Mouse (Mus musculus) embryonic facial prominence, embryonic 10.5 days (tissue): ENCODE results near the gene Gm42372. TPM values are rescaled to one million over a fixed set of nuclear protein-coding genes. Genes with fewer than 3 reads are reported as not detected.

ENCODE experiments used
- DNase-seq: peaks from one replicate; pipeline ENCODE4 v3.0.0-alpha.2; 2017; ENCODE audit warnings: low spot score
- H3K27ac ChIP-seq: fragments of 300-500 bp; sonication (generic); replicated peaks from 2 replicates; pipeline ENCODE4 v1.5.1; 2016; ENCODE audit warnings: mild to moderate bottlenecking
- H3K27me3 ChIP-seq: fragments of 300-500 bp; sonication (generic); replicated peaks from 2 replicates; pipeline ENCODE4 v1.6.1; 2016; ENCODE audit warnings: low read depth, mild to moderate bottlenecking; ENCODE audit not compliant: poor library complexity, severe bottlenecking
- H3K36me3 ChIP-seq: fragments of 300-500 bp; sonication (generic); replicated peaks from 2 replicates; pipeline ENCODE4 v1.6.1; 2016; ENCODE audit warnings: mild to moderate bottlenecking, moderate library complexity
- H3K4me1 ChIP-seq: fragments of 300-500 bp; sonication (generic); 2 replicates; pipeline ENCODE4 v1.6.1; 2016
- H3K4me3 ChIP-seq: fragments of 300-500 bp; sonication (generic); 2 replicates; pipeline ENCODE4 v1.5.1; 2016; ENCODE audit warnings: mild to moderate bottlenecking, moderate library complexity
- H3K9me3 ChIP-seq: fragments of 300-500 bp; sonication (generic); 2 replicates; pipeline ENCODE4 v1.6.1; 2016; ENCODE audit warnings: mild to moderate bottlenecking
- WGBS: fragments of 180-500 bp; shearing (Covaris S2); methylation state at CpG from one replicate; pipeline ENCODE4 v1.1.7; 2016; 5-methylcytosine and 5-hydroxymethylcytosine counted together
- polyA plus RNA-seq: library from polyadenylated mRNA; unstranded; fragments of >200 nt; fragmentation: Nextera tagmentation; extraction: Ambion mirVana; gene quantifications from 2 replicates; pipeline ENCODE4 v1.2.1, GENCODE M21; 2016

Gm42372 gene
- polyA plus RNA-seq, 1 experiment from 2014 or later = 0.86 TPM

DNA sequence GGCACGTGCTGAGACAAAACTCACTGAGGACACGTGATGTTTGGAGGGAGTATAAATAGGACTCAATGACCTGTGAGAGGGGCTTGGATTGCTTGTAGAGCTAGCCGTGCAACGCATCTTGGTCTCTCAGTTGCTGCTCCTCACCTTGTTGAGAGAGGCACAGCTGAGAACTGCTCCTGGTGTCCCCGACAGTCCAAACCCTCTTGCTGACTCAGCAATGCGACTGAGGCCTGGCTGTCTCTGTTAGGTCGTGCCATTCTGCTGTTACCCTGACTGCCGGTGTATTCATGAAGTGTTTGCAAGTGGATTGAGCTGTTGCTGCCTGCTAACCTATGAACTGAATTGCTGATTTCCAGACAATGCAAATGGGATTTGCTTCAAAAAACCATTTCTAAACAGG, 6.6 kb upstream of the Gm42372 start:
- H3K9me3 ChIP-seq = no peaks in the 10 kb centered on the region
- no peak overlapping the region for H3K4me3 ChIP-seq
- H3K27ac ChIP-seq = no peak overlapping the region
- peaks cover 14% of the 10 kb centered on the region for H3K4me1 ChIP-seq
- 68% methylated on average over 8 of the region's 8 CpGs for WGBS
- no peaks in the 10 kb centered on the region for H3K27me3 ChIP-seq
- DNase-seq = no peak
- no peaks in the 10 kb centered on the region for H3K36me3 ChIP-seq

DNA sequence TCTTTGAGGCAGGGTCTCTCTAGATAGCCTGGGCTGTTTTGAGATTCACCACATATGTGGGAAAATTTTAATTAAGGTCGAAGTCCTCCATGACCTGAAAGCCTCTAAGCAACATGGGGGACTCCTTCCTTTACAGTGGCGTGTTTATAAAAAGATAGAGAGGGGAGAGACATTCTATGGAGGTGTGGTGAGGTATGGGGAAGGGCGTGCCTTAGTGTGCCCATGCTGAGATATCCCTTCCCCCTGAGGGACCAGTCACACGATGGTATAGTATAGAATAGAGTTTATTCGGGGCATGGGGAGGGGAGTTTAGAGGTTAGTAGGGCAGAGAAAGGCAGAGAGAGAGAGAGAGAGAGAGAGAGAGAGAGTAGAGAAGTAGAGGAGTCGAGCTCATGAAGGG, 4.7 kb upstream of the Gm42372 start:
- Histone ChIP-seq H3K9me3 (no peaks in the 10 kb centered on the region), H3K36me3 (no peaks in the 10 kb centered on the region), H3K27me3 (no peaks in the 10 kb centered on the region), H3K27ac (no peak overlapping the region), H3K4me3 (no peak overlapping the region), H3K4me1 (peaks cover 30% of the 10 kb centered on the region)
- 75% methylated on average over 6 of the region's 6 CpGs for WGBS
- no peak for DNase-seq

DNA sequence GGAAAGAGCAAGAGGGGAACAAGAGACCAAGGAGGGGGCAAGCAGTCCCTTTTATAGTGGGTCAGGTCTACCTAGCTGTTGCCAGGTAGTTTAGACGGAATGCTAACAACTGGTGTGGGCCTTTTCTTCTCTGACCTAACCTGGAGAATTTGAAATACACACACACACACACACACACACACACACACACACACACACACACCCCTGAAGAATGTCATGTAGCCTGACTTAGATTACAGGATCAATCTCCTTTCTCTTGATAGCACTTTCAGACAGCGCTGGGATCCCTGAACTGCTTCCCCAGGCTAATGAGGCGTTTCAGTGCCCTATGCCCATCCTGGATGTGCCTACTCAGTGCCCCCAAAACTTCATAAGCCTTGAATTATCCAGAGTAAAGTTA, 4.3 kb upstream of the Gm42372 start:
- WGBS = 94% methylated on average over 3 of the region's 3 CpGs
- Histone ChIP-seq H3K9me3 (no peaks in the 10 kb centered on the region), H3K27ac (no peak overlapping the region), H3K4me1 (peaks cover 34% of the 10 kb centered on the region), H3K27me3 (no peaks in the 10 kb centered on the region), H3K36me3 (no peaks in the 10 kb centered on the region), H3K4me3 (no peak overlapping the region)
- no peak for DNase-seq

DNA sequence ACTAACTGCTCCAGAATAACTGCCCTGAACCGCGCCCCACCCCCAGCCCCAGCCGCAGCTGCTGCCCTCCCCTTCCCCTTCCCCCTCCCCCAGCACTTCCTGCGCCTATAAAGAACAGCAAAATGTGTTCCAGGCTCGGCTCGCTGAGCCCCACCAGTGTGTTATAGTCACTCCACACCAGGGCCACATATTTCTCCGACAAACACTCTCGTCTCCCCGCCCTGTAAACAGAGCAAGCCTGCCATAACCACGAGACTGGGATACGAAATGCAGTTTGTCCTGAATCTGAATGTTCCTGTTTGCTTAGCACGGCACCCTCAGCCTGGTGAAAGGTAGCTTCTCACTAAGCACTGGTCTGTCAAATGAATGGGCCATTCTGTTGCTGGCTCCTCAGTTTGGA, 2.5 kb upstream of the Gm42372 start:
- Histone ChIP-seq H3K36me3 (no peaks in the 10 kb centered on the region), H3K4me1 (peaks cover 42% of the 10 kb centered on the region), H3K9me3 (no peaks in the 10 kb centered on the region), H3K27me3 (no peaks in the 10 kb centered on the region), H3K27ac (peak overlapping the region; percentile 88), H3K4me3 (peak overlapping the region; percentile 47)
- 7% methylated on average over 12 of the region's 12 CpGs for WGBS
- DNase-seq = peak; percentile 79

DNA sequence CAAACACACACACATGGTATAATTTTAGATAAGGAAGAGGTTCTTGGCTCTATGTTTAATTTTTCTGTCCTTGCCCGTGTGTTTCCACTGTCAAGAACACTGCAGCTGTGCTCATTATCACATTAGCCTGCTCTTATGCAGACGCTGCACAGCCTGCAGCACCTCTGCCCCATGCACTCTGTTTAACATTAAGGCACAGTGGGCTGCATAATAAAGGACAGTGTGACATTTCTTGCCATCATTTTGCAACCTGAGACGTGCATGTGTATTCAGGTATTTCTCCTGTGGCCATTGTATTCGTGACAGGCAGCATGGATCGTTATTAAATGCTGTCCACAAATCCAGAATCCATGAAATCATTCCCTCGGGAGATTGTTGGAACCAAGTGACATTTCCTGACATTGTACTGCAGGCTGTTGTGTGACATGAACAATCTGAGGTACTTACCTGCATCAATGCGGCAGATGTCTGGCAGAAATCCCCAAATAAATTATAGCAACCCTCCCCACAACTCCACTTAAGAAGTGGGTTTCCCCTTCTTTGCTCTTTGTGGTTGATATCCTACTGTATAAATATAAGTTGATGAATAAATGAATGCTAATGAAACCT, 4.8 kb downstream of the Gm42372 start:
- WGBS = 60% methylated on average over 7 of the region's 7 CpGs
- Histone ChIP-seq H3K36me3 (no peaks in the 10 kb centered on the region), H3K4me1 (peaks cover 63% of the 10 kb centered on the region), H3K9me3 (0 out of 2 replicates have a peak, but pooled peaks cover 4% of the 10 kb centered on the region), H3K27ac (peak overlapping the region; percentile 44), H3K27me3 (no peaks in the 10 kb centered on the region), H3K4me3 (no peak overlapping the region)
- DNase-seq = no peak

DNA sequence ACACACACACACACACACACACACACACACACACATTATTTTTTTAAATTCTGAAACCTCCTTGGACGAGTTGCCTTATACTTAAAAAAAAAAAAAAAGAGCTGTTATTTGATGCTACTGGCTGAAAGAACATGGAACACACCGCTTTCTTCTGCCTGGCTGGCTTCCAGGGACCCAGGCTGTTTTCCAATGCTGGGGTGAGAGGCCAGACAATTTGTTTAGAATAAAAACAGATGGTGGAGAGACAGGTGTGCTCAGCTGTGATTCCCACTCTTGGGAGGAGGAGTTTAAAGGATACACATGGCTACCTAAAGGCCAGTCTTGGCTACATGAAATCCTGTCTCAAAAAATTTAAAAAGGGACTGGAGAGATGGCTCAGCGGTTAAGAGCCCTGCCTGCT, 5.5 kb downstream of the Gm42372 start:
- Histone ChIP-seq H3K4me3 (no peak overlapping the region), H3K9me3 (0 out of 2 replicates have a peak, but pooled peaks cover 4% of the 10 kb centered on the region), H3K27ac (no peak overlapping the region; the same call in 1 of the 2 replicates), H3K36me3 (no peaks in the 10 kb centered on the region), H3K4me1 (peaks cover 59% of the 10 kb centered on the region), H3K27me3 (no peaks in the 10 kb centered on the region)
- peak; percentile 49 for DNase-seq
- 53% methylated on average over 3 of the region's 3 CpGs for WGBS

DNA sequence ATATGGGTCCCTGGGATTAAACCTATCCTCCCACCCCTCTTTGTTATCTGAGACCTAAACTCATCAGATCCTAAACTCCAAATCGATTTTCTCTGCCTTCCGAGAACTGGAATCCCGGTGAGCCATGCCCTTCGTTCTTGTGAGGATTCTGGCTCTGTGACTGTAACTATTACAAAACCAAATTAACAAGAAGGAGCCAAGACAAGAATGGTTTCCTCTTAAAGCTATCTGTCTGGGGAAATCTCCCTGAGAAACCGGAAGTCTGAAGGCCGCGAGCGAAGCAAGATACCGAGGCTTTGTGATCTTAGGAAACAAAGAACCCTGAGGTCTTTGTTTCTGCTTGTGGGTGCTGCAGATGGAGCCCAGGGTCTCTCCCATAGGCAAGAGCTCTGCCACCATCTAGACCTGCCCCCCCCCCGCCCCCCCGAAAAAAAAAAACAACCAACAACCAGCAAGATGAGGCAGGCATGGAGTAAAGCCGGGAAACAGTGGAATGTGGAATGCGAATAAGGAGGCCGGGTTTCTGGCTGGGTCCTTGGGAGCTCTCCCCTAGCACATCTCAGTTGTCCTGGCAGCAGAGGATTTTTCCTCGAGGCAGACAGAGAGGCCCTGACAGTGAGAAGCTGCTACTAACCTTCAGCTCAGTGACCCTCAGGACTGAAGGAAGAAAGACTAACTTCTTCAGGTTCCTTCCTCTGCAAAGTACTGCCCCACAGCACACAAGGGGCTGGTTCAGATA, 7.3 kb downstream of the Gm42372 start:
- Histone ChIP-seq H3K27me3 (no peaks in the 10 kb centered on the region), H3K9me3 (0 out of 2 replicates have a peak, but pooled peaks cover 4% of the 10 kb centered on the region), H3K4me3 (peak overlapping the region; percentile 16; the same call in 1 of the 2 replicates), H3K4me1 (peaks cover 63% of the 10 kb centered on the region), H3K36me3 (peaks cover 4% of the 10 kb centered on the region), H3K27ac (peak overlapping the region; percentile 85)
- 32% methylated on average over 15 of the region's 15 CpGs for WGBS
- peak; percentile 41 for DNase-seq

DNA sequence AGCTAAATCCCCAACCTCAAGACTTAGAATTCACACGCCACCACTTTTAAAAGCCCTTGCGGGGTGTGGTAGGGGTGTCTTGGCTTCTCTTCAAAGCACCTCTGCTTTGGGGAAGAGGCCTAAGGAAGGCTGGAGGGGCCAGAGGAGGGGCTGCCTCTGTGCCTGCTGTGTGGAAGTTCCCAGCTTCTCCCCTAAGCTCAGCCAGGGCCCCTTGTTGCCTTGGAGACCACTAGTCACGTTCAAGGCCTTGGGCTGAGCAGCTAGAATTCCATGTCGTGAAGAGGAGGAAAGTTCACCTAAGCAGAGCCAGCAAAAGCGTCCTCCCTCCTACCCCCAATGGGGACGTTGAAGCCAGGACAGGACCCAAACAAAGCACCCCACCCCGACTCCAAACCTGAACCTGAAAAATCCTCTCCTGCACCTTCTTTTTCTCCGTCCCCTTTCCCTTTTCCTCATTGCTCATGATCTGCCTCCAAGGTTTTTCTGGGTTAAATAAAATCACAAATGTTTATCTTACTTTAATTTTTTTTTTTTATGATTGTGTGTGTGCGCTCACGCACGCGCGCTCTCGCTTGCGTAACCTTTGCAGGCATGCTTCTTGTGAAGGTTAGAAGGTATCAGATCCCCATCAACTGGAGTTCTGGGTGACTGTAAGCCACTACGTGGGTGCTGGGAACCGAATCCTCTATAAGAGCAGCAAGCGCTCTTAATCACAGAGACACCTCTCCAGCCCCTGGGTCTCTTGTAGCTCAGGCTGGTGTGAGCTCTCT, 9.0 kb downstream of the Gm42372 start:
- 61% methylated on average over 18 of the region's 18 CpGs for WGBS
- peak; percentile 86 for DNase-seq
- H3K27ac ChIP-seq = peak overlapping the region; percentile 88
- peaks cover 21% of the 10 kb centered on the region for H3K36me3 ChIP-seq
- no peaks in the 10 kb centered on the region for H3K27me3 ChIP-seq
- H3K9me3 ChIP-seq = 0 out of 2 replicates have a peak, but pooled peaks cover 4% of the 10 kb centered on the region
- H3K4me3 ChIP-seq = peak overlapping the region; percentile 37
- peaks cover 79% of the 10 kb centered on the region for H3K4me1 ChIP-seq

DNA sequence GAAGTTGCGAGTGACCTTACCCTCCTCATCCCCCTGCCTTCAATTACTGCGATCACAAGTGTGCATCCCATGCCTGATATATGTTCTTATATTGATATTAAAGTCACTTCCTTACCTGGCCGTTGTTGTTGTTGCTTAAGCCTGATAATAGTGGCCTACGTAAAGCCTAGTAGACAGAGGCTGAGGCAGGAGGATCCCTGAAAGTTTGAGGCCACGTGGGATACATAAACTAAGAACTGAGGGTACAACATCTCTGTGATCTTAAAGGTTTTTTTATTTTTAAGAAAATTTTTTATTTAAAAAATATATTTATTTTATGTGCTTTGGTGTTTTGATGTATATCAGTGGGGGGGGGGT, 9.5 kb downstream of the Gm42372 start, which contains the start of gene Ccdc8:
Gene Ccdc8 (plus strand): TSS at position 258 of the 357 bp plus-strand sequence.
- no peaks in the 10 kb centered on the region for H3K27me3 ChIP-seq
- peak within 1 kb of the TSS; percentile 72 for H3K4me3 ChIP-seq
- 94% methylated on average over 5 of the region's 5 CpGs for WGBS
- peaks cover 78% of the 10 kb centered on the region for H3K4me1 ChIP-seq
- peak within 1 kb of the TSS; percentile 92 for H3K27ac ChIP-seq
- DNase-seq = no peak
- 0 out of 2 replicates have a peak, but pooled peaks cover 4% of the 10 kb centered on the region for H3K9me3 ChIP-seq
- peaks cover 27% of the 10 kb centered on the region for H3K36me3 ChIP-seq

DNA sequence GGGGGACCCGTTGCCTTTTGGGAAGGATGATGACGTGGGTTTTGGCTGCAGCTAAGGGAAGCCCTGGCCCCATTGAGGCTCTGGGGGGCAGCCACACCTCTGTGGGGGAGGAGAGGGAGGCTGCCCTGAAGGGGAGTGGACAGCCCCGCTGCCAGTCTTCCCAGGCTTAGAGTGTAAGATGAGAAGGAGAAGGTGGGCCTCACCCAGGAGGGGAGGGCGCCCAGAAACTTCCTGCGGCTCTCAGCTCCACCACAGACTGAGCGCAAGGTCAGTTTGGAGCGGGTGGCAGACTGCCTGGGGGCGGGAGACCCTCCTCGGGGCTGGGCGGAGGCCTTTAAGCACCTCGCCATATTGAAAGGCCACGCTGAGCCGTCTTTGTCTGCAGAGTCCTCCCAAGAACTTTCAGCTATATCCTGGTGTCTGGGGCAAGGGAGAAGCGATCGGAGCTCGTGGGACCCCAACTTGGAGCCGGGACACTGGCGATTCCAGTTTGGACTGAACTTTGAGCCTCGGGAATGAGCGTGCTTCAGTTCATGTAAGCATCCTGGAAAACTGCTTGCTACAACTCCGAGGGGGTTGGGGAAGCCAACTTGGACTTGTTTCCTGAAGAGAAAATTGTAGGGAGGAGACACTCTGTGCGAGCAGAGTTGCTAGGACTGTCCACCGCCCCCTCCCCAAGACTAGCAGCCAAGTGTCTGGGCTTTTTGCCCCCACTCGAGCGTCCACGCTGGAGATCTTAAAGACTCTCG, 10.9 kb downstream of the Gm42372 start:
- WGBS = under 1% methylated on average over 27 of the region's 27 CpGs
- Histone ChIP-seq H3K4me1 (peaks cover 69% of the 10 kb centered on the region), H3K36me3 (peaks cover 41% of the 10 kb centered on the region), H3K27me3 (no peaks in the 10 kb centered on the region), H3K4me3 (peak overlapping the region; percentile 72), H3K27ac (peak overlapping the region; percentile 92), H3K9me3 (0 out of 2 replicates have a peak, but pooled peaks cover 4% of the 10 kb centered on the region)
- DNase-seq = peak; percentile 93

DNA sequence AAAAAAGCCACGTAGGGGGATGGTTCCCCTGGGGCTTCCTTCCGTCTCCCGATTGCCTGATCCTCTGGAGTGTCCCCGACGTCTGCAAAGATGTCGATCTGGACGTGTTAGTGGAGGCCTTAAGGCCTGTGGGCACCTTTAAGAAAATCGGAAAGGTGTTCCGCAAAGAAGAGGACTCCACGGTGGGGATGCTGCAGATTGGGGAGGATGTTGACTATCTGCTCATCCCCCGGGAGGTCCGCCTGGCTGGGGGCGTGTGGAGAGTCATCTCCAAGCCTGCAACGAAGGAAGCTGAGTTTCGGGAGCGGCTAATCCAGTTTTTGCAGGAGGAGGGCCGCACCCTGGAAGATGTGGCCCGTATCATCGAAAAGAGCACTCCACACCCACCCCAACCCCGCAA, 11.5 kb downstream of the Gm42372 start:
- Histone ChIP-seq H3K4me1 (peaks cover 69% of the 10 kb centered on the region), H3K4me3 (peak overlapping the region; percentile 72), H3K9me3 (0 out of 2 replicates have a peak, but pooled peaks cover 3% of the 10 kb centered on the region), H3K27ac (peak overlapping the region; percentile 92), H3K27me3 (no peaks in the 10 kb centered on the region), H3K36me3 (peaks cover 45% of the 10 kb centered on the region)
- 9% methylated on average over 20 of the region's 20 CpGs for WGBS
- no peak for DNase-seq

DNA sequence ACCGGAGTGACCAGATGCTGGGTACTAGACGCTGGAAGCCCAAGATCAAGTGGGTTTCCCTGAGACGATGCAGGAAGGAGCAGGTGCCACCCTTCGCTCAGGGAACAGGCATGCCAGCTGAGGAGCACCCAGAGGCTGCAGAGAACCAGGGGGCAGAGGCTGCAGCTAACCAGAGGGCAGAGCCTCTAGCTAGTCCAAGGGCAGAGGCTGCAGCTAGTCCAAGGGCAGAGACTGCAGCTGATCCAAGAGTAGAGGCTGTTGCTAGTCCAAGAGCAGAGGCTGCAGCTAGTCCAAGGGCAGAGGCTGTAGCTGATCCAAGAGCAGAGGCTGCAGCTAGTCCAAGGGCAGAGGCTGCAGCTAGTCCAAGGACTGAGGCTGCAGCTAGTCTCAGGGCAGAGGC, 12.5 kb downstream of the Gm42372 start:
- H3K36me3 ChIP-seq = peaks cover 53% of the 10 kb centered on the region
- H3K27me3 ChIP-seq = no peaks in the 10 kb centered on the region
- 0 out of 2 replicates have a peak overlapping the region, but pooled peaks have one; percentile 92 for H3K27ac ChIP-seq
- peaks cover 60% of the 10 kb centered on the region for H3K4me1 ChIP-seq
- H3K9me3 ChIP-seq = no peaks in the 10 kb centered on the region
- H3K4me3 ChIP-seq = peak overlapping the region; percentile 72
- no peak for DNase-seq
- WGBS = 96% methylated on average over 4 of the region's 4 CpGs
